Mouse (Mus musculus) neural tube, embryonic 11.5 days (tissue): ENCODE measurements at regions not wholly inside any gene's neighbourhood (a gene's known extent, or its start where the extent isn't known, plus 50 kb on each side); places are given as distances from the start of the nearest gene placed in this dataset.

Source experiments
- ATAC-seq: fragments of 200-750 bp; cut with Nextera tagmentation; 2 replicates; pipeline ENCODE4 v1.8.0; 2017; ENCODE audit warnings: moderate number of reproducible peaks, mild to moderate bottlenecking, moderate TSS enrichment, moderate library complexity; ENCODE audit not compliant: insufficient read depth, low FRiP score, low TSS enrichment
- DNase-seq: peaks from one replicate; pipeline ENCODE4 v3.0.0-alpha.2; 2015; ENCODE audit warnings: low spot score
- H3K27ac ChIP-seq: fragments of 300-500 bp; sonication (generic); 2 replicates; pipeline ENCODE4 v1.5.1; 2014; ENCODE audit warnings: low read depth, mild to moderate bottlenecking, low read length
- H3K27me3 ChIP-seq: fragments of 300-500 bp; sonication (generic); 2 replicates; pipeline ENCODE4 v1.6.1; 2014; ENCODE audit warnings: mild to moderate bottlenecking, low read length, mixed read lengths; ENCODE audit not compliant: control insufficient read depth, insufficient read depth
- H3K36me3 ChIP-seq: fragments of 300-500 bp; sonication (generic); 2 replicates; pipeline ENCODE4 v1.6.1; 2014; ENCODE audit warnings: mild to moderate bottlenecking, low read length, moderate library complexity, mixed read lengths; ENCODE audit not compliant: control insufficient read depth, insufficient read depth
- H3K4me1 ChIP-seq: fragments of 300-500 bp; sonication (generic); 2 replicates; pipeline ENCODE4 v1.6.1; 2014; ENCODE audit warnings: low read length, mixed read lengths; ENCODE audit not compliant: control insufficient read depth, insufficient read depth
- H3K4me2 ChIP-seq: fragments of 300-500 bp; sonication (generic); 2 replicates; pipeline ENCODE4 v1.6.1; 2014; ENCODE audit warnings: low read depth, mild to moderate bottlenecking, moderate library complexity
- H3K4me3 ChIP-seq: fragments of 300-500 bp; sonication (generic); 2 replicates; pipeline ENCODE4 v1.5.1; 2014; ENCODE audit warnings: low read depth, low read length
- H3K9ac ChIP-seq: fragments of 300-500 bp; sonication (generic); 2 replicates; pipeline ENCODE4 v1.6.1; 2014; ENCODE audit warnings: mild to moderate bottlenecking, low read length
- H3K9me3 ChIP-seq: fragments of 300-500 bp; sonication (generic); 2 replicates; pipeline ENCODE4 v1.6.1; 2016; ENCODE audit warnings: low read length; ENCODE audit not compliant: control insufficient read depth
- WGBS: fragments of 180-500 bp; shearing (Covaris S2); extraction: QIAGEN DNeasy Blood & Tissue Kit; methylation state at CpG from one replicate; pipeline ENCODE4 v1.1.7; 2014; 5-methylcytosine and 5-hydroxymethylcytosine counted together

DNA sequence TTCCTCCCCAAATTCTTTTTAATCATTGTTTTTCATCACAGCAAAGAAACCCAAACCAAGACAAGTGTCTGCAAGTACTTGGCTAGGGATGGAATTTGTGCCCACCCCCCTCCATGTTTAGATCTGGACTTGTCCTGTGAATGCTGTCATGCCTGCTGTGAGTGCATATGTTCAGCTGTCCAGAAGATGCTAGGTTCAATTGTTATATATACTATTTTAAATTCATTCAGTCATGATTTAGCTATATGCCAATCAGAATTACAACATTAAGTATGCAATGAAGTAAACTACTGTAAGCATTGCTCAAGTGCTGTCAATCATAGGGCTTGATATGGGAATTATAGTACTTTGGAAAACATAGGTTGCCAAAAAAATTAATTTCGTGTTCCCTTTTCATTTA, 94.5 kb upstream of the Ppfia2 start:
- H3K27ac ChIP-seq = no peak overlapping the region
- no peak overlapping the region for H3K4me2 ChIP-seq
- H3K27me3 ChIP-seq = no peaks in the 10 kb centered on the region
- H3K4me1 ChIP-seq = no peaks in the 10 kb centered on the region
- 78% methylated on average over 1 of the region's 1 CpGs for WGBS
- DNase-seq = no peak
- H3K4me3 ChIP-seq = no peak overlapping the region
- H3K9ac ChIP-seq = no peak overlapping the region
- no peaks in the 10 kb centered on the region for H3K36me3 ChIP-seq
- ATAC-seq = no peak
- no peaks in the 10 kb centered on the region for H3K9me3 ChIP-seq

DNA sequence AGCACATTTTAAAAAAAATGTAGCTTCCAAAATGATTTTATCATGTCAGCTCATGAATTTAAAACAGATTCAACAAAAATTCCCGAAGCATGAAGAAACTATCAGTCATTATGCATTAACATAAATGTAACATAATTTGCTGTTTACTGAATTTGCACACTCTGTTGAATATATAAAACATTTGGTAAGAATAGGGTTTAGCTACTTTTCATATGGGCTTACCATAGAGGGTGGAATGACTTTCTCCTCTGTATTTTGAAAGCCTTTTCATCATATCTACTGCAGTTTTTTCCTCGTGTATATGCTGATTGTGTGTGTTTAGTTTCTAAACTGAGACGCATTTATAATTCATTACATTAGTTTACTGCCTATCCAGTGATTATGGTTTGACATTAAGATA, 94.0 kb upstream of the Ppfia2 start:
- Histone ChIP-seq H3K36me3 (no peaks in the 10 kb centered on the region), H3K9me3 (no peaks in the 10 kb centered on the region), H3K27ac (no peak overlapping the region), H3K27me3 (no peaks in the 10 kb centered on the region), H3K4me3 (no peak overlapping the region), H3K4me1 (no peaks in the 10 kb centered on the region), H3K4me2 (no peak overlapping the region), H3K9ac (no peak overlapping the region)
- ATAC-seq = no peak
- WGBS = 80% methylated on average over 3 of the region's 3 CpGs
- DNase-seq = no peak

DNA sequence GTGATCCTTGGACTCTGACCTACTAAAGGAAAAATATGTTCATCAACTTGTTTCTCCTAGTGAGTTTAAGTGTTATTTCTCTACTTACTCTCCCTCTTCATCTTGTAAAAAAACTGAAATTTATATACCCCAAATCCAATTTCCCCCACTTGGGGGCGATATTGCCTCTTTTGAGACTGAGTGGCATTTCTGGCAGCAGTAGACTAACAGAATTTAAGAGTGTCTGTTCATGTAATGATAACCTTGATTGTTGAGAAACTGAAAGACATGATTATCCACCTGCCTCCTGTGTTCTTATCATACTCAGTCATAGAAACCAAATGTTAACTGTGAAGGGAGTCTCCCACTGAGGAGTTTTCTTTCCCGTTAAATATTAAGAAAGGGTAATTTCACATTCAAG, 89.5 kb upstream of the Ppfia2 start:
- H3K4me3 ChIP-seq = no peak overlapping the region
- H3K9me3 ChIP-seq = no peaks in the 10 kb centered on the region
- DNase-seq (no peak), ATAC-seq (no peak)
- WGBS = 65% methylated on average over 2 of the region's 2 CpGs
- H3K36me3 ChIP-seq = no peaks in the 10 kb centered on the region
- no peaks in the 10 kb centered on the region for H3K4me1 ChIP-seq
- H3K27ac ChIP-seq = no peak overlapping the region
- H3K27me3 ChIP-seq = no peaks in the 10 kb centered on the region
- no peak overlapping the region for H3K4me2 ChIP-seq
- no peak overlapping the region for H3K9ac ChIP-seq

DNA sequence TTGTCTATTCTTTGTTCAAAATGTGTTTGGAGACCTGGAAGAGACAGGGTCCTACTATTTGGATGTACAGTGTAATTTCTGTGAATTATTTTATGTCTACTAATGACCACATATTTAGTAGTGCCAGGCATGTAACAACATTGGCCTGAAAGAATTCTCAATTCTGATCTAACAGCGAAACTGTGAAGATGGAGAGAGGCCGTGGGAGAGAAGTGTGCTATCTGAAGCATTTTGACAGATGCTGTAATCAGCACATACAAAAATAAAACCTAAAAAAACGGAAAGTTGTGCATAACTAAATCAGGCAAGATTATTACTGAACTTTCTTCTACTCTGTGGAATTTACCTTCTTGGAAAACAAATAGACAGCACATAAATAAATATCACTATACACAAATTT, 61.4 kb upstream of the Ppfia2 start:
- Histone ChIP-seq H3K9ac (no peak overlapping the region), H3K9me3 (no peaks in the 10 kb centered on the region), H3K4me3 (no peak overlapping the region), H3K4me2 (no peak overlapping the region), H3K4me1 (no peaks in the 10 kb centered on the region), H3K27me3 (no peaks in the 10 kb centered on the region), H3K27ac (no peak overlapping the region), H3K36me3 (no peaks in the 10 kb centered on the region)
- DNase-seq (no peak), ATAC-seq (no peak)
- WGBS = 90% methylated on average over 3 of the region's 3 CpGs

DNA sequence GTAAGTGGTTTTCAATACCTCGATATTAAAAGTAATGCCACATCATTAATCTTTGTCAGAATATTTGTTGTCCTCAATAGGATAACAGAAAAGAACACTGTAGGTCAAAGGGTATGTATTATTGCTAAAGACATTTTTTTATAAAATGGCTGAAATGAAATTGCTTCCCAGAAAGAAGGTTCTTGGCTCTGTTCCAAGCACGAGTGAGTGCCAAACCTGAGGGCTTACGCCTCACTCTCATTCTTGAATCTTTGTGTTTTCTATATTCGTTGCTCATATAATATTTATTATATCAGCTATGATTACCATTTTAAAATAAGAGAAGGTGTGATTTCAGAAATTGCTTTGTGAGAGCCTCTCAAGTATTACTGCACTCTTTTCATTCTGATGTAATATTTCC, 57.0 kb upstream of the Ppfia2 start:
- H3K36me3 ChIP-seq = no peaks in the 10 kb centered on the region
- ATAC-seq (no peak), DNase-seq (no peak)
- no peaks in the 10 kb centered on the region for H3K4me1 ChIP-seq
- whole genome bisulfite sequencing = 93% methylated on average over 4 of the region's 4 CpGs
- no peak overlapping the region for H3K9ac ChIP-seq
- no peaks in the 10 kb centered on the region for H3K27me3 ChIP-seq
- no peak overlapping the region for H3K4me3 ChIP-seq
- H3K4me2 ChIP-seq = no peak overlapping the region
- H3K27ac ChIP-seq = no peak overlapping the region
- H3K9me3 ChIP-seq = no peaks in the 10 kb centered on the region

DNA sequence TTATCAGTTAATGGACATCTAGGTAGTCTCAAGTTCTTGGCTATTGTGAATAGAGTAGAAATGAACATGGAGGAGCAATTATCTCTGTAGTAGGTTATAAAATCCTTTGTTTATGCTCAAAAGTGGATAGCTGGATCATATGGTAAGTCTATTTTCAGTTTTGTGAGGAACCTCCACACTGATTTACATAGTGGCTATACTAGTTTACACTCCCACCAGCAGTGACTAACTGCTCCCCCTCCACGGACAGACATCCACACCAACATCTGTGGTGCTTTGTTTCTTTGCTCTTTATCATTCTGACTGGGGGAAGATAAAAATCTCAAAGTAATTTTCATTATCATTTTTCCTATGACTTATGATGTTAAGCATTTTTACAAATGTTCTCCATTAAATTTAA, 55.1 kb upstream of the Ppfia2 start:
- DNase-seq (no peak), ATAC-seq (no peak)
- Histone ChIP-seq H3K4me1 (no peaks in the 10 kb centered on the region), H3K4me3 (no peak overlapping the region), H3K9me3 (no peaks in the 10 kb centered on the region), H3K27me3 (no peaks in the 10 kb centered on the region), H3K36me3 (no peaks in the 10 kb centered on the region), H3K4me2 (no peak overlapping the region), H3K9ac (no peak overlapping the region), H3K27ac (no peak overlapping the region)
- 87% methylated on average over 1 of the region's 1 CpGs for WGBS

DNA sequence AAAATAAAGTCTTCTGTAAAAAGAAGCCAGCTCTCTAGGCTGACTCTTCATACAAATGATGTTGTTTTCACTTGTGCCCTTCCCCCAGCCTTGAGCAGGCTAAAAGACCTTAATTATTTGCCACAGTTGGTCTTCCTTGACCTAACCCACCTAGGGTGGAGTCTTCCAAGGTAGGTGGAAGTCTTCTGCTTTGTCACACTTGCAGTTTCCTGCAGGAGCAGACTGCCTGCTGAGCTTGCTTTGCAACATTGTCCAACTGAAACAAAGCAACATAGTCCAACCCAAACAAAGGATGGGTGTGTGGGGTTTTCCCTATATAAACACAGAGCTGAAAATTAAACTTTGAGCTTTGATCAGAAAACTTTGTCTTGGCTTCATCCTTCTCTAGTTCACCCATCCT, 53.0 kb upstream of the Ppfia2 start:
- DNase-seq (no peak), ATAC-seq (no peak)
- Histone ChIP-seq H3K4me3 (no peak overlapping the region), H3K27ac (no peak overlapping the region), H3K4me2 (no peak overlapping the region), H3K36me3 (no peaks in the 10 kb centered on the region), H3K9me3 (no peaks in the 10 kb centered on the region), H3K27me3 (no peaks in the 10 kb centered on the region), H3K4me1 (no peaks in the 10 kb centered on the region), H3K9ac (no peak overlapping the region)
